Mouse (Mus musculus) gastrocnemius, postnatal 14 days (tissue): ENCODE results near the gene Oas1g. TPM values are rescaled to one million over a fixed set of nuclear protein-coding genes. Genes with fewer than 3 reads are reported as not detected.
"Not testable (repeated sequence)": the region's sequence is repeated elsewhere in the genome, so short reads cannot be mapped to it uniquely, and the experiment has no call there.

Experiments
- DNase-seq: peaks from one replicate; pipeline ENCODE4 v3.0.0; 2021; ENCODE audit warnings: mixed read lengths
- intact Hi-C: fragments of 180-260 bp; cut with DNase I; formaldehyde crosslinking; loops from one replicate; pipeline ENCODE4 v1.15.1; 2025; ENCODE audit warnings: low total_unique reads
- total RNA-seq, 2 experiments: library from RNA; stranded (reverse); gene quantifications; 2 replicates each; pipeline ENCODE4 v1.2.3; 2021

Gene Oas1g
- total RNA-seq, 2 experiments from 2014 or later = 0.16 TPM; not detected in 1

- intact Hi-C loops, DNase-seq: not testable (repeated sequence)
Measured at GRCm38 (mm10) chr5:120891566-120892242, 4.3 kb upstream of the Oas1g start.

- intact Hi-C loops = no loop called here
Measured at GRCm38 (mm10) chr5:120890991-120891390, 3.6 kb upstream of the Oas1g start.

GRCm38 (mm10) chr5:120890026-120890425, 2.6 kb upstream of the Oas1g start:
- intact Hi-C loops = no loop called here
- no peak for DNase-seq

More at GRCm38 (mm10) chr5:120890991-120891390, 3.6 kb upstream of the Oas1g start:
- DNase-seq = no peak

GRCm38 (mm10) chr5:120888294-120888815, 942 bp upstream of the Oas1g start:
- intact Hi-C loops = not testable (repeated sequence)

GRCm38 (mm10) chr5:120887831-120888230, 418 bp upstream of the Oas1g start:
- no peak for DNase-seq
- intact Hi-C loops = no loop called here

More at GRCm38 (mm10) chr5:120888294-120888815, 942 bp upstream of the Oas1g start:
- DNase-seq = not testable (repeated sequence)

GRCm38 (mm10) chr5:120881681-120882080, 5.7 kb downstream of the Oas1g start:
- intact Hi-C loops, DNase-seq: not testable (repeated sequence)

- DNase-seq, intact Hi-C loops: not testable (repeated sequence)
Measured at GRCm38 (mm10) chr5:120878803-120879202, 8.6 kb downstream of the Oas1g start.

GRCm38 (mm10) chr5:120877407-120877806, 10.0 kb downstream of the Oas1g start:
- intact Hi-C loops = not testable (repeated sequence)

GRCm38 (mm10) chr5:120876839-120877238, 10.6 kb downstream of the Oas1g start:
- DNase-seq, intact Hi-C loops: not testable (repeated sequence)

More at GRCm38 (mm10) chr5:120877407-120877806, 10.0 kb downstream of the Oas1g start:
- DNase-seq = not testable (repeated sequence)

GRCm38 (mm10) chr5:120871469-120871868, 15.9 kb downstream of the Oas1g start:
- intact Hi-C loops = no loop called here
- no peak for DNase-seq

GRCm38 (mm10) chr5:120870782-120871181, 16.6 kb downstream of the Oas1g start:
- intact Hi-C loops = no loop called here
- DNase-seq = no peak

GRCm38 (mm10) chr5:120870081-120870480, 17.3 kb downstream of the Oas1g start:
- no peak for DNase-seq
- intact Hi-C loops = no loop called here

GRCm38 (mm10) chr5:120869436-120870015, 17.9 kb downstream of the Oas1g start:
- intact Hi-C loops = no loop called here

GRCm38 (mm10) chr5:120865336-120865860, 22.0 kb downstream of the Oas1g start:
- intact Hi-C loops = no loop called here
- no peak for DNase-seq

More at GRCm38 (mm10) chr5:120869436-120870015, 17.9 kb downstream of the Oas1g start:
- DNase-seq = no peak

- DNase-seq = no peak
- intact Hi-C loops = no loop called here
Measured at GRCm38 (mm10) chr5:120861121-120861520, 26.3 kb downstream of the Oas1g start, which contains the start of gene Oas1h. Oas1h (plus strand) TSS chr5:120861421.

- DNase-seq = no peak
- intact Hi-C loops = no loop called here
Measured at GRCm38 (mm10) chr5:120859241-120859640, 28.2 kb downstream of the Oas1g start.

GRCm38 (mm10) chr5:120849601-120850136, 37.7 kb downstream of the Oas1g start:
- intact Hi-C loops = no loop called here
- no peak for DNase-seq

GRCm38 (mm10) chr5:120847067-120847466, 40.3 kb downstream of the Oas1g start, which contains the start of gene Oas1f:
Oas1f (plus strand) TSS chr5:120847367.
- no peak for DNase-seq
- intact Hi-C loops = no loop called here

GRCm38 (mm10) chr5:120844713-120845112, 42.7 kb downstream of the Oas1g start:
- intact Hi-C loops = no loop called here
- DNase-seq = no peak
